Mouse (Mus musculus) heart, postnatal 0 days (tissue): ENCODE measurements around the gene H3f3b.

ENCODE experiments used
- CTCF ChIP-seq: IDR thresholded peaks from 2 replicates; pipeline ENCODE4 v1.5.1; 2016; ENCODE audit warnings: antibody characterized with exemption, control low read depth, low read depth
- EP300 ChIP-seq: IDR thresholded peaks from 2 replicates; pipeline ENCODE4 v1.6.1; 2016; ENCODE audit warnings: antibody characterized with exemption, low read depth

DNA sequence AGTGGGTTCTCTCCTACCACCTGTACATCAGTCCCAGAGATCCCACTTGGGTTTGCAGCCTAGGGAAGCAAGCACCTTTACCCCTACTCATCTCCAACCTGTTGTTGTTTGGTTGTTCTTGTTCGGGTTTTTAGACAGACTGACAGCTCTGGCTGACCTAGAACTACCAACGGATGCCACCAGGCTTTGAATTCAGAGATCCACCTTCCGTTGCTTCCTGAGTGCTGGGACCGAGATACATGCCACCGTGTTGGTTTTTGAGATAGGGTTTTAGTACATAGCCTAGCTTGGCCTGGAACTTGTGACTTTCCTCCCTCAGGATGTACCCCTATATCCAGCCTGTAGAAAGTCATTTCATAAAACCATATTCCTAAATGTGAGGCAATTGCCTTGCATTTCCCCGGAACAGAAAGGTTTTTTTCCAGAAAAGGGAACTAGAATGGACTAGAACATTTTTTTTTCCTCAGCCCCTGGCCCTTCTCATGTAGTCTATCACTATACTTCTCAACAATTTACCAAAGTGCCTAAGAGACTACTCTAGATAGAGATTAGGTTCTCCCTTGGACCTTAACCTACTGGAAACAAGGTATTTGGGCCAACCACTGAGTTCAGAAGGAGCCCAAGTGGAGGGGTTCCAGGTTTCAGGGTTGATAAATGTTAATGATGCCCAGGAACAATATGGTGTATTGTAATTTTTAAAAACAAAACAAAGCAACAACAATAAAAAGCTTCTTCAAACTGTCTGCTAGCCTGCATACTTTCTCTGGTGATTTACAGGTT lies 1.5 kb upstream of the H3f3b start:
- TF ChIP-seq CTCF (no peak), EP300 (no peak)
